Mouse (Mus musculus) stomach, postnatal 0 days (tissue): ENCODE results near the gene Gjd2. TPM values are rescaled to one million over a fixed set of nuclear protein-coding genes. Genes with fewer than 3 reads are reported as not detected.

Experiments used
- ATAC-seq: fragments of 200-750 bp; cut with Nextera tagmentation; 2 replicates; pipeline ENCODE4 v1.8.0; 2017; ENCODE audit not compliant: low FRiP score, low TSS enrichment
- DNase-seq: peaks from one replicate; pipeline ENCODE4 v3.0.0-alpha.2; 2016; ENCODE audit warnings: low spot score
- H3K27ac ChIP-seq: fragments of 300-500 bp; sonication (generic); replicated peaks from 2 replicates; pipeline ENCODE4 v1.5.1; 2014; ENCODE audit warnings: mild to moderate bottlenecking, control low read depth
- H3K27me3 ChIP-seq: fragments of 300-500 bp; sonication (generic); 2 replicates; pipeline ENCODE4 v1.6.1; 2014; ENCODE audit warnings: low read length; ENCODE audit not compliant: control insufficient read depth, insufficient read depth
- H3K36me3 ChIP-seq: fragments of 300-500 bp; sonication (generic); 2 replicates; pipeline ENCODE4 v1.6.1; 2014; ENCODE audit warnings: low read length, mixed read lengths; ENCODE audit not compliant: control insufficient read depth, insufficient read depth
- H3K4me1 ChIP-seq: fragments of 300-500 bp; sonication (generic); replicated peaks from 2 replicates; pipeline ENCODE4 v1.6.1; 2014; ENCODE audit warnings: antibody characterized with exemption; ENCODE audit not compliant: control insufficient read depth, insufficient read depth
- H3K4me2 ChIP-seq: fragments of 300-500 bp; sonication (generic); replicated peaks from 2 replicates; pipeline ENCODE4 v1.6.1; 2014; ENCODE audit warnings: low read depth, mild to moderate bottlenecking, control low read depth, moderate library complexity
- H3K4me3 ChIP-seq: fragments of 300-500 bp; sonication (generic); 2 replicates; pipeline ENCODE4 v1.5.1; 2014; ENCODE audit warnings: low read depth, low read length, control low read depth
- H3K9ac ChIP-seq: fragments of 300-500 bp; sonication (generic); 2 replicates; pipeline ENCODE4 v1.6.1; 2014; ENCODE audit warnings: mild to moderate bottlenecking, low read length, control low read depth, mixed read lengths
- H3K9me3 ChIP-seq: fragments of 300-500 bp; sonication (generic); 2 replicates; pipeline ENCODE4 v1.6.1; 2016; ENCODE audit warnings: low read length; ENCODE audit not compliant: control insufficient read depth
- CTCF ChIP-seq: IDR thresholded peaks from 2 replicates; pipeline ENCODE4 v1.5.1; 2016; ENCODE audit warnings: antibody characterized with exemption, low read depth, mild to moderate bottlenecking, moderate library complexity
- EP300 ChIP-seq: optimal IDR thresholded peaks from 2 replicates; pipeline ENCODE3; 2016; ENCODE audit warnings: antibody characterized with exemption
- WGBS: fragments of 180-500 bp; shearing (Covaris S2); extraction: QIAGEN DNeasy Blood & Tissue Kit; methylation state at CpG from one replicate; pipeline ENCODE4 v1.1.7; 2014; 5-methylcytosine and 5-hydroxymethylcytosine counted together
- polyA plus RNA-seq: library from polyadenylated mRNA; unstranded; fragments of >200 nt; fragmentation: Nextera tagmentation; extraction: Ambion mirVana; gene quantifications from 2 replicates; pipeline ENCODE4 v1.2.1, GENCODE M21; 2015

Gene Gjd2
- polyA plus RNA-seq, 1 experiment from 2014 or later, result 0.21 TPM

GRCm38 (mm10) chr2:114047960-114048611 is 34.7 kb upstream of the Gjd2 start:
- Histone ChIP-seq H3K4me1 (no peaks in the 10 kb centered on the region), H3K36me3 (no peaks in the 10 kb centered on the region), H3K9ac (no peak overlapping the region), H3K27ac (no peak overlapping the region), H3K4me2 (no peak overlapping the region), H3K9me3 (no peaks in the 10 kb centered on the region), H3K4me3 (no peak overlapping the region), H3K27me3 (no peaks in the 10 kb centered on the region)
- 80% methylated on average over 5 of the region's 5 CpGs for WGBS
- TF ChIP-seq EP300 (no peak), CTCF (no peak)
- ATAC-seq (no peak), DNase-seq (no peak)

- H3K4me3 ChIP-seq, result no peak overlapping the region
- no peaks in the 10 kb centered on the region for H3K9me3 ChIP-seq
- ATAC-seq (no peak), DNase-seq (no peak)
- no peak overlapping the region for H3K4me2 ChIP-seq
- no peaks in the 10 kb centered on the region for H3K36me3 ChIP-seq
- TF ChIP-seq EP300, result no peak
- TF ChIP-seq CTCF, result no peak
- no peak overlapping the region for H3K9ac ChIP-seq
- no peaks in the 10 kb centered on the region for H3K4me1 ChIP-seq
- H3K27ac ChIP-seq, result no peak overlapping the region
- 92% methylated on average over 5 of the region's 5 CpGs for WGBS
- no peaks in the 10 kb centered on the region for H3K27me3 ChIP-seq
These were observed 32.8 kb upstream of the Gjd2 start for GRCm38 (mm10) chr2:114046151-114046664.

GRCm38 (mm10) chr2:114037926-114038325 is 24.5 kb upstream of the Gjd2 start:
- Histone ChIP-seq H3K27ac (no peak overlapping the region), H3K36me3 (no peaks in the 10 kb centered on the region), H3K27me3 (no peaks in the 10 kb centered on the region), H3K4me1 (no peaks in the 10 kb centered on the region), H3K4me2 (no peak overlapping the region), H3K9me3 (no peaks in the 10 kb centered on the region), H3K4me3 (no peak overlapping the region), H3K9ac (no peak overlapping the region)
- WGBS, result 68% methylated on average over 2 of the region's 2 CpGs
- no peak for TF ChIP-seq EP300
- no peak for TF ChIP-seq CTCF
- DNase-seq, result no peak
- no peak for ATAC-seq

GRCm38 (mm10) chr2:114032259-114032658 is 18.8 kb upstream of the Gjd2 start:
- Histone ChIP-seq H3K4me2 (no peak overlapping the region), H3K27me3 (no peaks in the 10 kb centered on the region), H3K36me3 (no peaks in the 10 kb centered on the region), H3K9ac (no peak overlapping the region), H3K9me3 (no peaks in the 10 kb centered on the region), H3K4me3 (no peak overlapping the region), H3K4me1 (no peaks in the 10 kb centered on the region), H3K27ac (no peak overlapping the region)
- 27% methylated on average over 2 of the region's 2 CpGs for WGBS
- DNase-seq, result no peak
- no peak for ATAC-seq
- TF ChIP-seq CTCF, result no peak
- no peak for TF ChIP-seq EP300

- WGBS, result 86% methylated on average over 6 of the region's 6 CpGs
- TF ChIP-seq EP300 (no peak), CTCF (no peak)
- Histone ChIP-seq H3K9me3 (no peaks in the 10 kb centered on the region), H3K4me2 (no peak overlapping the region), H3K4me3 (no peak overlapping the region), H3K27ac (no peak overlapping the region), H3K4me1 (no peaks in the 10 kb centered on the region), H3K36me3 (no peaks in the 10 kb centered on the region), H3K27me3 (no peaks in the 10 kb centered on the region), H3K9ac (no peak overlapping the region)
- no peak for DNase-seq
- ATAC-seq, result no peak
These were observed 10.0 kb upstream of the Gjd2 start for GRCm38 (mm10) chr2:114023383-114023782.

GRCm38 (mm10) chr2:114020210-114020563 is 6.8 kb upstream of the Gjd2 start:
- no peak for TF ChIP-seq CTCF
- no peak for TF ChIP-seq EP300
- H3K4me2 ChIP-seq, result no peak overlapping the region
- H3K9me3 ChIP-seq, result no peaks in the 10 kb centered on the region
- H3K36me3 ChIP-seq, result no peaks in the 10 kb centered on the region
- no peaks in the 10 kb centered on the region for H3K4me1 ChIP-seq
- no peak overlapping the region for H3K27ac ChIP-seq
- no peak overlapping the region for H3K9ac ChIP-seq
- H3K27me3 ChIP-seq, result no peaks in the 10 kb centered on the region
- ATAC-seq (no peak), DNase-seq (no peak)
- no peak overlapping the region for H3K4me3 ChIP-seq
